Mouse (Mus musculus) lung, postnatal 25 days (tissue): Measurements from ENCODE around the gene Ebf1.
"Not testable (repeated sequence)": the region's sequence is repeated elsewhere in the genome, so short reads cannot be mapped to it uniquely, and the experiment has no call there.

Experiments used
- DNase-seq: peaks from one replicate; pipeline ENCODE4 v3.0.0; 2022; ENCODE audit warnings: low spot score

Ebf1 gene

DNA sequence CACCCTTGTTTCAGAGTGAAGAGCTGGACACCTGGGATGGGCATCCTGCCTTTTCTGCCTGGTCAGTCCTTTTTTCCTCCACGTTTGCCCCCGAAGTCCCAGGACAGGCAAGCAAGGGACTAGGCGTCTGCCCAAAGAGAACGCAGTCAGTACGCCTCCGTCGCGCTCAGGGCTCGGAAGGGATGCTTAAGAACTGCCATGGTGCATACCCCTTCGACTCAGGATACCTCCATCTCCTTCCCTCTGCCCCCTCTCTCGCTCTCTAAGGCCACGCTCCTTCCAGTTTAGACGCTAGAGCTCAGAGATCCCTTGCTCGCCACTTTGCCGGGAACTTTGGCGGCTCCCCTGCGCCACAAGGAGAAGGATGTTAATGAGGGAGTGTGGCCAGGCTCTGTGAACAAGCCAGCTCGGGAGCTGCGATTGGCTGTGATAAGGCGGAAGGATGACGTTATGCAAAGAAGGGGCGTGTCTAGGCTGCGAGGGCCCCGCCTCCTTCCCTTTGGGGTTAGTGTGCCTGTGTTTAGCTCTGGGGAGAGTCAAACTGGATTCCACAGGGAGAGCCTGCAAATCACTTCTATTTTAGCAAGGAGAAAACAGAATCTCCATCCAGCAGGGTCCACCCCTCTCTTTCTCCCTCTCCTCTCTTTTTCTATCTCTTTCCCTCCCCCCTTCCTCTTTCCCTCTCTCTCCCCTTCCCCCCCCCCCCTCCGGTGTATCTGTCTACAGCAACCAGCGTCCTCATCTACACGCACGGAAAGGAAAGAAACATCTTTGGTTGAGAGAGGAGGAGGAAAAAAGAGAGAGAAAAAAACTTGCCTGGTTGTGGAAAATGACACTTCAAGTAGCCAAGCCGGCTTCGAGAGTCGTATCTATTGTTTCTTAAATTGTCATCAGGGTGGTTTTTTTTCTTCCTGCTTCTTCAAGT, at the start of gene Ebf1:
TSS of gene Ebf1 (plus strand) at position 530 of the 925 bp plus-strand sequence.
- DNase-seq: peak; percentile 90

DNA sequence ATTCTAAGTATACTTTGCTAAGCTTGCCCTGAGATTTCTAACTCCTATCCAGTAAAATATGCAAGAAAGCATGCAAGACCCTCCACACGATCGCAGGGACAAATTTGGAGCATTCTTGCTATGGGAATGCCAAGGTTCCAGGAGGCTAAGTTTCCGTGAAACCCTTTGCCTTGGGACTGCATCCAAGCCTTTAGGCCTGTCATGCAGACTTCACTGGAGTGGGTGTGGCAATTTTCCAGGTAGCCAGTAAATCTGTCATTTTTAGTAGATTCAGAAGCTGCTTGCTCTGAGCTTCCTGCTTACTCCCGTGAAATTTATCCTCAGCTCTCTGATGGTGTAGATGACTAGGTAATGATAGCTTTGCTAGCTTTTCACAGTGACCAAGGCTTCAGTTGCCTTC, 46.8 kb upstream of the Ebf1 start:
- not testable (repeated sequence) for DNase-seq

DNA sequence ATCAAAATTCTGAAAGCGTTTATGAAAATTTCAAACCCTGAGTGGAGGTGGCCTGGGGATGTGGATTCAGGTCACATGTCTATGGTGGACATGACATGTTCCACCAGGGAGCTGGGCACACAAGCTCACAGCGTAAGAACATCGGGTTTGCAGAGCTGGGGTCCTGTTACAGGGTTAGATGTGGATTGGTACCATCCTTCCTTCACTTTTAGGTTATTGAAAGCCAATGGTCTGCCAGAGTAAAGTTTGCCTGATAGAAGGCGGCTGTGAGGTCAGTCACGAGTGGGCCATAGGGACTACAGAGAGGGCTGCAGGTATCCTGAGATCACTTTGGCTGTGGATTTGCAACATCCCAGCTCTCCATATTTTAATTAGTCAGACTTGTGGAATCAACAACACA, 44.3 kb upstream of the Ebf1 start:
- no peak for DNase-seq

DNA sequence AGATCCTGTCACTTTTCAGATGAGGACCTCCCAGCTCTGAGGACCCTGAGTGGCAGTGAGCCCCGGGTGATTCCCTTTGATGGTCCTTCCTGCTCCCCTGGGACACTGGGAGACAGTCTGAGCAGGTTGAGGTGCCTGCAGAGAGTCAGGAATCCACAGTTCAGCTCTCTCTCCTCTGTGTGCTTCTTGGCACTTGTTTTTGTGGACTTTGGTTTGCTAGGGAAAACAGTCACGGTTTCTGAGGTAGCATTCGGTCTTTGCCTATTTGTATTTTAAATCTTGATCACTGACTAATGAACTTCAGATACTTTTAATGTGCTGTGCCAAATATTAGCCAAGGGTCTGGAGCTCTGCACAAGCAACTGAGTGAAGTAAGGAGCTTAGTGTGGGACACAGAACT, 43.7 kb upstream of the Ebf1 start:
- no peak for DNase-seq

DNA sequence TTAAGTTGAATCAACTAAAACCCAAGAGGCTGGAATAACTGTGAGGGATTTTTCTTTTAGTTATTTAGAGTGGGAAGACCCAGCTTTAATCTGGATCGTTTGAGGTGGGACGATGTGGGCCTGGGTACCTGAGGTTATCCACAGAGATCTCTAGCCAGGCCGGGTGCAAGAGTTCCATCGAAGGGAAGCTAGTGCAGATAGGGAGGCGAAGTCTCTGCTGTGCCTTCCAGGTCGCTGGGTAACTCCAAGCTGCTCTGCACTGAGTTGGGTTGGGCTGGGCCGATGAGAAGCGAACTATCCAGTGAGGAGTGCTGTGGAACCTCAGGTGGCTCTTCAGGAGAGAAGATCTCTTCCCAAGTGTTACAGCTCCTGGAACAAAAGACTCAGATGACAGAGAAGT, 42.7 kb upstream of the Ebf1 start:
- no peak for DNase-seq

DNA sequence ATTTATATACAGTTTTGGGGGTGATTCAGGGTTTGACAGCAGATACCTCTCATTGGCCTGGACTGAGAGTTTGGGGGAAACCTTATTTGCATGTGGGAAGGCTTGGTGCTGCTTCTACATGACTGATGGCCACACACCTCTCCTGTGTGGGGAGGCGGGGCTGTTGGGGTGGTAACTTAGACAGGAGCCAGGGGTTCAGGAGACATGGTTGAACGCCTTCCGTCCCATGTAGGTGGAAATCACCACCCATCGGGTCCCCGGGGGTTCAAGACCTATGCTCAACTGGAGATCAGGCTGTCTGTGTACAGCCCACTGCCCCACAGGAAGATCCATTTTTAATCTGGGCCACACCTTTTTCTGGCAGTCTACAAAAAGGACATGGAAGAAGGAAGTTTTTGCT, 42.3 kb upstream of the Ebf1 start:
- peak; percentile 45 for DNase-seq

DNA sequence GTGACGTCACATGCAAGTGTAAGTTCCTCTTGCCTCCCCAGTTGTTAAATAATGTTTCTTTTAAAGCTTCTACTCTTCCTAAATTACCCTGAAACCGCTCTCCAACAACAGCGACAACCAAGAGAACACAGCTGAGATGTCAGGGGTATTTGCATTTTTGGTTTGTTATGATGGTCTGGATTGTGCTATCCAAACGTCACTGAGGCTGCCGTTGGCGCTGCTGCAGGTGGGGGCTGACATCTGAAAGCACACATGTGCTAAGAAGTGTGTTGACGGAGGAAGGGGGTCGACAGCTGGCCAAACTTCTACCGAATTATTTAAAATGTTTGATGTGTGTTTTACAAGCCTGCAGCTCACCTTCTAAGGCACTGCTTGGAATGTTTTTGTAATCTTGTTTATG, 39.2 kb upstream of the Ebf1 start:
- no peak for DNase-seq

DNA sequence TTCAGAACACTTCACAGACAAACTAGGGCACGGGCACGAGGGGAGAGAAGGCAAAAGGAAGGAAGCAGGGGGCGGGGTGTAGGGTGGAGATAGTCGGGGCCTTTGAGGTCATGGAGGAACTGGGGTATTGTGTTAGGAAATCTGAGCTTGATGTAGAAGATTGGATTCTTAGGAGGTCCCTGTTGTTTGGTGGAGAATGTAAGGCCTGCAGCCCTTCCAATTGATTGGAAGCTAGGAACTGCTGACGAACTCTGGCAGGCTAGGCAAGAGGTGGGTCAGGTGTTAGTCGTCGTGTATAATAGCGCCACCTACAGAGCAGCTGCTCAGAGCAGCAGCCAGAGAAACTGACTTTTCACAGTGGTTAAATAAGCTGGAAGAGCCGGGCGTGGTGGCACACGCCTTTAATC, 35.8 kb upstream of the Ebf1 start:
- peak; percentile 80 for DNase-seq

DNA sequence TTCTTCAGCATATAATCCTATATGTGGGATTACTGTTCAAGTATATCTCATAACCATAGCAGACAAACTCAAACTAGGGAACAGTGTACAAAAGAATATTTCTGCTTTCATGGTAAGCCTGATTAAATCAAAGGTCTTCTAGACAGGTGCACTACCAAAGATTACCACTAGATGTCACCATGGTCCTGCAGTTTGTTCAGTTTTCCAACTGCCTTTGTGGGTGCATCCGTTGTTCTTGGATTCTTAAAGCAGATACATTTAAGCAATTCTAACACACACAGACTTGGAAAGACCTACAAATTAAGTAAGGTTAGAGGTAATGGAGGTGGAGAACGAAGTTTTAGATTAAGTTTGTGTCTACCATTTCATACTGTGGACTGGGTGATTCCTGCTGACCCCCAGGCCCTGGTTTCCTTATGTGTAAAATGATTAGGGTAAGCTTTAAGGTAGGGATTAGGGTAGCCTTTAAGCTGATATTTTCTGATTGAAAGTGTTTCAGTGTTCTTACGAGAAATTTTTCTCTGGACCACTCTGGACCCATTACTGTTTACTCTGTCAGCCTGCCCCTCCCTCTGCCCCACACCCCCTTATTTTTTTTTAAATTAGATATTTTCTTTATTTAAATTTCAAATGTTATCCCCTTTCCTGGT, 30.9 kb upstream of the Ebf1 start:
- peak; percentile 78 for DNase-seq

DNA sequence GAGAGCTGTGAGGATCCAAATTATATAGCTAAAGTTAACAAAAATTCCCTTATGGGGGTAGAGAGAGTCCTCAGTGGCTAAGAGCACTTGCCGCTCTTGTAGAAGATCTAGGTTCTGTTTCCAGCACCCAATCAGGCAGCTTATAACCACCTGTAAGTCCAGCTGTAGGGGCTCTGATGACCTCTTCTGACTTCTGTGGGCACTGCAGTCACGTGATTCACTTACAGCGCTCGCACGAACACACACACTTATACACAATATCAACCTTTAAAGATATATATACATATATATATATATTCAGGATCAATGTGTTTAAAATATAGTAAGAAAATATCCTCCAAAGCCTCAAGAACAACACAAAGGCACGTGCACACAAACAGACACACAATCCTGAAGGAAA, 24.1 kb upstream of the Ebf1 start:
- DNase-seq: no peak

DNA sequence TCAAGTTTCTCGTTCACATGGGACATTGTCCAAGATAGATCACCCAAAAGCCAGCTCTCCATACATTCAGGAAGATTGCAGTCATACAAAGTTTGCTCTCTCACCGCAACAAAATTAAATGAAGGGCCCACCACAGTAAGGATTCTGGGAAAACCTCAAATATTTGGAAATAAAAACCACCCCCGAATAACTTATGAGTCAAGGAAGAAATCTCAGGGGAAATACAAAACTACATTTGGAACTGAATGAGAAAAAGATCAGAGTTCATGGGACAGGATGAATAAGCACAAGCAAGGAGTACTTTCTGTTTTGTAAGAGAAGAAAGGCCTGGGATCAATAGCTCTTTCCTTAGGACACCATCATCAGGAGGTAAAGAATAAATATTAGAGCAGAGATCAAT, 22.3 kb upstream of the Ebf1 start:
- no peak for DNase-seq

DNA sequence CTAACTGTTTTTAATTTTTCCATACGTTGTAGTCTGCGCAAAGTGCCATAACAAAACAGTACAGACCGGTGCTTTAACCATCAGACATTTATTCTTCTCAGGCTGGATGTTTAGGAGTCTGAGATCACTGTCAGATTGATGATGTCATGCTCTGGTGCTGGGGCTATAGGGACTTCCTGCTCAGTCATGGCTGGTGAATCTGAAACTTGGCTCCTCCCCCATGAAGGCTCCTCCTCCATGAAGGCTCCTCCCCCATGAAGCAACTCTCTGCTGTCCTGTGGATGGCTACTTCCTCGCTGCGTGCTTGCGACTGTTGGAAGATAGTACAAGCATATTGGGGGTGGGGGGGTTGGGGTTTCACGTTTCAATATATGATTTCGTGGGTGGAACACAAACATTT, 10.2 kb upstream of the Ebf1 start:
- DNase-seq: no peak

DNA sequence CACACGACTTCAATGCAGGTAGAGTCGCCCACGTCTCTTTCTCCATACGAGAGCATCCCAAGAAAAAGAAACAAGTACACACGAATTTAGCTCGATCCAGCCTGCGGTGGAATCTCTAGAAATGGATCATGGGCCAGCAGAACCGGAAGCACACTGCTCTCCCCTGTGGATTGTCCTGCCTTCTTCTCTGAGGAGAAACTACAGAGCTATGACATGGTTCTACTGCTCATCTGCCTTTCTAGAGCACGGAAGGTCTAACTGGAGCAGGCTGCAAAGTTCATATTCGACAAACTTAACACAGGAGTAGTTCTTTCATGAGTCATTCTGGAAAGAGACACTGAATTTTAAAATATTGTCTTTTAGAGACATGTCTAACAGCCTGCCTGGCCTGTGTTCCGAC, 8.5 kb upstream of the Ebf1 start:
- DNase-seq: no peak

DNA sequence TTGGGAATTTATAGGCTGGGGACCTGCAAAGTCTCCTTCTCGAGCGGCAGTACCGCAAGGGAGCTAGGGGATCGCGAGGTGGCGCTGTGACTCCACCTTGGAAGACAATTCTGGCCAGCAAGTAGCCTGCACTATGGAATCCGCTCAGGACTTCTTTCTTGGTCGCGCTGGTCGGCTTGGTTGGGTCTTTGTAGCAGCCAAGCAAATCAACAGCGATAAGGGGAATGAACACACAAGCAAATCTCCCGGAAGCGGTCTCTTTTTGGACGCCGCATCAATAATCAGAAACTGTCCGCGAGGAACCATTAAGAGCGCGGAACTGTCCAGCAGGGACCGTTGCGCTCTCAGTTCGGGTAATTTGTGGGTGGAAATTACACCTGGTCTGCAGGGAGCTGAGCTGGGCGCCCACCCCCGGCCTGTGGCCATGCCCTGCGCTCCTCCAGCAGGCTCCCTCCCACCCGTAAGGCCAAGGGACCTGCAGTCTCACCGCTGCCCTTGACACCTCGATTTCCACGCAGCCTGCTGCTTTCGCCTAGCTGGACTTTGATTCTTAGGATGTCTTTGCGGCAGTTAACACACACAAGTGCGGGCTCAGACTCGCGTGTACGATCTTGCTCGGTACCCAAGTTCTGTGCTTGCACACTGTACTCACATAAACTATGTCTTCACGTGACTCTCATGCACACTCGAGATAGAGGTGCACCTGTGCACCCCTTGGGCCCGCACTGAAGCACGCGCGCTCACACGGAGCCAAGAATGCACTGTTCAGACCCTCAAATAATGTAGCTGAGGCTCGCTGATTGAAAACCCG, 5.9 kb upstream of the Ebf1 start:
- peak; percentile 86 for DNase-seq

DNA sequence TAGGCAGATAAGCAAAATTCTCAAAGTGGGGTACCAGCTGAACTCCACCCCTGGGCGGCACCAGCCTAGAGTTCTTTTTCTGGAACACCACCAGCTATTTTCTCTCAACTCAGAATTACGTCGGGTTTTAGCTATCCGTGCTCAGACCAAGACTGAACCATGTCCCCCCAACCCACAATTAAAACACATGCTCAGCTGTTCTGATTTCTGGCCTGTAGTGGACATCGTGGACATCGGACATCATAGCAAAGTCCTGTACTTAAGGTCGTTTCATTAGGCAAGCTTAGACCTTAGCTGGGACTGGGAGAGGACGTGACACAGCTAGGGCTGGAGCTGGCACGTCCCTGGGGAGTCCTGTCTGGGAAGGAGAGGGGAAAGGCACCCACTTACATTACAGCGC, 5.0 kb upstream of the Ebf1 start:
- no peak for DNase-seq

DNA sequence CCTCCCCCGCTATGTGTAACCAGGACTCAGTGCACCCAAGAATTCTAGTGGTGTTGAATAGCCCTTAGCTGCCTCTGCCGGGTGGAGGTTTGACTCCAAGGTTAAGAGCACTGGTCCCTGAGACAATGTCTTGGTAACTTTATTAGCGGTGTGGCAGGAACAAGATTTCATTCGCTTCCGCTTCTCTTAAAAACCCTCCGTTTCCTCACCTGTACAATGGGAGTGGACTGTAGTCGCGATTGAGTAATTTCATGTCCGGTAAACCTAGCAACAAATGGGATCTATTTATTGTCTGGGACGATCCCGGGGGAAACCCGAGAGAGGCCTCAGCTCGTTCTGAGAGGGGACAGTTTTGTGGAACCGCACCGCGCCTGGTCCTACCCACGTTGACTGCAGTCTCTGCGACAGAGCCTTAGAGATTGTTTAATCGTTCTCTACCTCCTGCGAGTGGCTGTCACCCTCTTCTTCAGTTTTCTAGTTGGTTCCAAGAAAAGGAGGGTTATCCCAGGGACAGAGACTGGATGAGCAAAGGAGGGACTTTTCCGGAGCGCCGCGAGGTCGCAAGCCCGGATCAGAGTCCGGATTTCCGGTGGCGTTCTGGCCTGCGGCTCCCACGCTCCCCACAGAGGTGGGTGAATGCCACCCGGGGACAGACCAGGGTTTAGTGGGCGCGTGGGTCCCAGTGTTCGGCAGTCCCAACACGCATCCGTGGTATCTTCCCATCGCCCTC, 4.3 kb upstream of the Ebf1 start:
- no peak for DNase-seq

DNA sequence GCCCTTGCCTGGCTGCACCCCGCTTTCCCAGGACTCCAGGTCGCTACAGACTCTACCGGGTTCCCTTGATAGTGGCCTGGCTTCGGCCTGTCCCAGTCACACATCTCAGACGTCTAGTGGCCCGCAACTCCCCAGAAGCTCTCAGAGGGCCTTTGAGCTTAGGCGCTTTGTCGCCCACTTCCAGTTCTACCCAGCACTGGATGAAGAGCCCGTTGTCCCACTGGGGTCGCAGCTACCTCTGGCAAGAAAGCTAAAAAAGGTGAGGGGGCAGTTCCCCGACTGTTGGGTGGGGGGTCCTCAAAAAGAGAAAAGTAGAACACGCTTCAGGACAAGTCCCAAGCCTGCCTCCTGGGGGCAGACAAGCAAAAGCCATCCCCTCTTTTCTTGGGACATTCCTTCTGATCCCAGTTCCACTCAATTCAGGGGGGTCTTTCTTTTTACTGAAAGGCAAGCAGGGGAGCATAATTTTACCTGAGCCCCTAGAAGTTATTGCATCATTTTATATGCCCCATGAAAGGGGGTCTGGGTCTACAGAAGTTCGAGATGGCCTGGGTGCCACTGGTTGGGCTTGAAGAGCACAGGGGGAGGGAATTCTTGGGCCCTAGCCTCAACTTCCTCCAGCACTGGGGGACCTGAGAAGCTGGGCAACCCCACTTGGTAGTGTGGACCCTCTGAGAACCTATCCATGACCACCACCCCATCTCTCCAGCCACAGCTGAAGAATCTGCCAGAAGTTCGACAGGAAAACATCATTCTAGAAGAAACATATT, 3.5 kb upstream of the Ebf1 start:
- no peak for DNase-seq

DNA sequence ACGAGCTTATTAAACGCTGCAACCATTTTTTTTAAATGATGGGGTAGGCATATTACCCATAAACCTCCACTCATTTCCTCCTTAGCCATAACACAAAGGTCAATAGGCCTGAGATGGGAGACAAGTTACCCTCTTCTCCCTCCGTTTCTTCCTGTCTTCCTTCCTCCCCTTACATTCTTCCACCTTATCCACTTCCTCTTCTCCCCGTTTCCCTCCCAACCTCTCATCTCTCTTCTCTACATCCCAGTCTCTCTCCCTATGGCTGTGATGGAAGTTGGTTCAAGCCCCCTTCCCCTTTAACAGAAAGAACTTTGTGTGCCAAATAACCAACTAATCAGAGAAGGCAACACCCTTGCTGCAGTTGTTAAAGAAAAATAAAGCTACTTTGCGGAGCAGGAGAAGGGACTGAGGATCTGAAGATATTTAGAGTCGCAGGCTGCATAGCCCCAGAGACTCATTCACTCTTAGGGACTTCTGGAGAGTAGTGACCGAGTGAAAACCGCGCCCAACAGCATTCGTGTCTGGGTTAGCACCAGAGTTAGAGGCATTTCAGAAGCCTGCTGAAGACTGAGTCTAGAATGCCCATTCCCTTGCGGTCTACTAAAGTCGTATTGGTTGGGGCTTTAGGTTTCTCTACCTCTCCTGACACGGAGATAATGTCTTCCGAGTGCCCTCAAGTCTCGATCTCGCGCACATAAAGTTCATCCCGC, 884 bp upstream of the Ebf1 start:
- no peak for DNase-seq

DNA sequence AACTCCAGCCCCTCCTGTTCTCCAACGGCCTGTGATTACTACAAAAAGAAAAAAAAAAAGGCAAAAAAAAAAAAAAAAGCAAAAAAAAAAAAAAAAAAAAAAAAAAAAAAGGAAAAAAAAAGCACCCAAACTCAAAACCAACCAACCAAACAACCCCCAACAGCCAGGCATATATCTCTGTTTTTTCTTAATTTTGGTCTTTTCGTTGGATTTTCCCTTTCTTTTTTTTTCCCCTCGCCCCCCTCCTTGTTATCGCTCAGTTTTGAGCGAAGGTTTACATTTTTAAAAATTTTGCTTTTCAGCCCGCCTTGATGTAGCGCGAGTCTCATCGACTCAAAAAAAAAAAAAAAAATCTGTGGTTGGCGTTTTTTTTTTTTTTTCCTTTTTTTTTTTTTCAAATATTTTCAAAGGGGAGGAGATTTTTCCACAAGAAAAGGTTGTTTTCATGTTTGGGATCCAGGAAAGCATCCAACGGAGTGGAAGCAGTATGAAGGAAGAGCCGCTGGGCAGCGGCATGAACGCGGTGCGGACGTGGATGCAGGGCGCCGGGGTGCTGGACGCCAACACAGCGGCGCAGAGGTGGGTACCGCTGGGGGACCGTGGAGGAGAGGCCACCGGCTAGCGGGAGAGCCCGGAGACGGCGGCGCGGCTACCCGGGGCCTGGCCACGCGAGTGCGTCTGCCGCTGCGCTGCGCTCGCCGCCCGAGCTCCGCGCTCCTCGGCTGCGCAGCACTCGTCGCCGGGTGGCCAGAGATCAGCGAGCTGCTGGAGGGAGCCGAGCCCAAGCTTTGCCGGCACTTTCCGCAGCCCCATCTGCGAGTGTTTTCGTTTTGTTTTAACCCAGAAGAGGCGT, 843 bp downstream of the Ebf1 start:
- DNase-seq: no peak
